Mouse (Mus musculus) cortical plate, adult 2 months (tissue): Measurements from ENCODE around the gene Prr15.

Experiments used
- CTCF ChIP-seq: fragments of 200-500 bp; IDR thresholded peaks from 2 replicates; pipeline ENCODE4 v1.5.1; 2011; ENCODE audit warnings: mild to moderate bottlenecking, control low read depth, low read length; ENCODE audit not compliant: insufficient read depth; ENCODE audit errors: extremely low read depth
- POLR2A ChIP-seq: fragments of 200-500 bp; IDR thresholded peaks from 2 replicates; pipeline ENCODE4 v1.6.1; 2011; ENCODE audit warnings: mild to moderate bottlenecking, low read length, control low read depth; ENCODE audit not compliant: insufficient read depth; ENCODE audit errors: extremely low read depth

DNA sequence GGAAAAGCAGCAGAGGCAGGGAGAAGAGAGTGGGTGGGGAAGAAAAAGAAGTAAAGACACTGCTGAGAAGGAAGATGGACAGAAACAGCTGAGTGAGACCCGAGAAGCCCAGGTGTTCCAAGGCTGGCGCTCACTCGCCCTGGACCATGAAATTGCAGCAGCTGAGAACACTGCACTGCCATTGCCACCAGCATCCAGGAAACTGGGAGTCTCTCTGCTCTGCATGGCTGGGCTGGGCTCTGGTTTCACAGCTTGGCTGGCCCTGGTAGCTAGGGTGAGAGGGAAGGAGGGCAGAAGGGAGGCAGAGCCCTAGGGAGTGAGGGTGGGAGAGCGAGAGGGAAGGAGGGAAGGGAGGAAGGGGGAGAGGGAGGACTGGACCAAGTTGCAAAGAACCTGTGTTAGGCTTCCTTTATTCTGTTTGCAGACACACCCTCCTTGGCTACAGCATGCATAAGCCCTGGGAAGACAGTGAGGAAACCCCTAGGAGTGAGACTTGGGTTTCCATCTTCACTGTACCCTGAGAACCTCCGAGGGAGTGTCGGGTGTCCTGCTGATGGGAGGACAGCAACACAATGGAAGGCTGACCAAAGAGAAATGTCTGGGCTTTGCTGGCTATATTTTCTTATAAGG lies 44.4 kb downstream of the Prr15 start:
- no peak for TF ChIP-seq CTCF
- no peak for TF ChIP-seq POLR2A
